Mouse (Mus musculus): ENCODE results near the gene Sik2. TPM values are rescaled to one million over a fixed set of nuclear protein-coding genes. Genes with fewer than 3 reads are reported as not detected.

Gene Sik2
- 10.3 and 14.5 TPM in 2 replicates for polyA plus RNA-seq (2015; fragmentation: Nextera tagmentation; extraction: Ambion mirVana)

DNA sequence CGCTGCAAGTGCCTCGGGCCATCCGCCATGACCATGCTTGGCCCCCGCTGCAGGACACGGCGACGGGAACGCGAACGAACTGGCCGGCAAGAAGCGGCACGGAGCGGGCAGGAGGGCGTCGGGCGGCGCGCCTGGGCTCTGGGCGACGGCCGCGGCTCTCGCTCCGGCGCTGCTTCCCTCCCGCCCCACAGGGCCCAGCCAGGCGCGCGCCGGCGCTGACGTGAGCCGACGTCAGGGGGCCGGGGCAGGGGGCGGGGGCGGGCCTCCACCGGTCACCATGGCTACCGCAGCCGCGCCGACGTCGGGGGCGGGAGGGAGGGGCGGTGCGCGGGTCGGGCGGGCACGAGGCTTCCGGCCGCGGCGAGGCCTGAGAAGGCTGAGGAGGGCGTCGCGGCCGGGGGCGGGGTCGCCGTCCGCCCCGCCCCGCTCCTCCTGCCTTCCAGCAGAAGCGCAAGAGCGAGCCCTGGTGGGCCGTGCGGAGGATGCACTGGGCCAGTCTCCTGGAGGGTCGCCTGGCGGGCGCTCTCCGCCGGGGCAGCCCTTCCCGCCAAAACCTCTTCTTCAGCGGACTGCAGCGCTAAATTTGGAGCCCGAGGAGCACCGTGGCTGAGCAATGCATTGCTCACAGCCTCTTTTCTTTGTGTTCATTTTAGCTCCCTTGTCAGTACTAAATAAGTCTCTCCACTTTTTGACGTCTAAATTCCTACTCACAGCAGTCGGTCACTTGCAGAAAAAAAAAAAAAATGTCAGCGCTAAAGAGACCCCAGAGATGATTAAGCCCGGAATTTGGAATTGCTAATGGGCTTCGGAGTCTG is at the start of gene Sik2:
Gene Sik2, minus strand, starts transcription at position 233 of the 815 bp plus-strand sequence.
- Histone ChIP-seq H3K9me3 (no peaks in the 10 kb centered on the region), H3K4me1 (replicated peaks) (peaks cover 12% of the 10 kb centered on the region), H3K4me3 (replicated peaks) (peak within 1 kb of the TSS; percentile 88), H3K4me2 (replicated peaks) (peak within 1 kb of the TSS; percentile 70), H3K9ac (replicated peaks) (peak within 1 kb of the TSS; percentile 91), H3K27ac (peak within 1 kb of the TSS; percentile 83), H3K27me3 (peaks cover 6% of the 10 kb centered on the region; the same call in 1 of the 2 replicates), H3K36me3 (no peaks in the 10 kb centered on the region)
- WGBS: under 1% methylated on average over 47 of the region's 85 CpGs
- peak; percentile 97 for ATAC-seq

GRCm38 (mm10) chr9:51056360-51057324 is 47.8 kb upstream of the Sik2 start:
- no peak overlapping the region for H3K4me3 ChIP-seq (replicated peaks)
- H3K4me1 ChIP-seq (replicated peaks): no peaks in the 10 kb centered on the region
- no peak overlapping the region for H3K9ac ChIP-seq (replicated peaks)
- ATAC-seq: no peak
- no peaks in the 10 kb centered on the region for H3K36me3 ChIP-seq
- 86% methylated on average over 3 of the region's 3 CpGs for WGBS
- no peak overlapping the region for H3K27ac ChIP-seq
- no peak overlapping the region for H3K4me2 ChIP-seq (replicated peaks)
- H3K27me3 ChIP-seq: no peaks in the 10 kb centered on the region
- no peaks in the 10 kb centered on the region for H3K9me3 ChIP-seq

GRCm38 (mm10) chr9:51052180-51052579 is 43.3 kb upstream of the Sik2 start:
- 76% methylated on average over 3 of the region's 3 CpGs for WGBS
- Histone ChIP-seq H3K27ac (no peak overlapping the region), H3K4me3 (replicated peaks) (no peak overlapping the region), H3K36me3 (no peaks in the 10 kb centered on the region), H3K9me3 (no peaks in the 10 kb centered on the region), H3K4me2 (replicated peaks) (no peak overlapping the region), H3K4me1 (replicated peaks) (no peaks in the 10 kb centered on the region), H3K27me3 (no peaks in the 10 kb centered on the region), H3K9ac (replicated peaks) (no peak overlapping the region)
- no peak for ATAC-seq

DNA sequence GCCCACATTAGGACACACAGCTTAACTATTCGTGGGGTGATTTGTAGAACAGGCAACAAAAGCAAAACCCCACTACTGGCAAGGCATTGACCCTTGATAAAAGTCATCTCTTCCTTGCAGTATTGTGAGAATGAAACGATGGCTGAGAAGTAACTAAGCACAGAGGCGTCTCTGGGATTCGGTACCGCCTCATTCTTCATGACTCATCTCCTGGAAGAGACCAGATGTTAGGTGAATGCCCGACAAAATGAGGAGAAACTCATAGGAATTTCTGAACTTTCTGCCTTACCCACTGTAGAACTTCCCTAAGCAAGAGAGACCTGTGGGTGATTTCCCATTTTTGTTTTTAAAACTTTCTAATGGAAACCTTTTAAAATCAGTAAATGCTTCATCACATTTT is 33.3 kb upstream of the Sik2 start:
- H3K27ac ChIP-seq: no peak overlapping the region
- H3K4me1 ChIP-seq (replicated peaks): no peaks in the 10 kb centered on the region
- H3K9ac ChIP-seq (replicated peaks): no peak overlapping the region
- ATAC-seq: no peak
- no peak overlapping the region for H3K4me3 ChIP-seq (replicated peaks)
- H3K4me2 ChIP-seq (replicated peaks): no peak overlapping the region
- no peaks in the 10 kb centered on the region for H3K27me3 ChIP-seq
- no peaks in the 10 kb centered on the region for H3K9me3 ChIP-seq
- H3K36me3 ChIP-seq: no peaks in the 10 kb centered on the region
- WGBS: 85% methylated on average over 6 of the region's 6 CpGs

DNA sequence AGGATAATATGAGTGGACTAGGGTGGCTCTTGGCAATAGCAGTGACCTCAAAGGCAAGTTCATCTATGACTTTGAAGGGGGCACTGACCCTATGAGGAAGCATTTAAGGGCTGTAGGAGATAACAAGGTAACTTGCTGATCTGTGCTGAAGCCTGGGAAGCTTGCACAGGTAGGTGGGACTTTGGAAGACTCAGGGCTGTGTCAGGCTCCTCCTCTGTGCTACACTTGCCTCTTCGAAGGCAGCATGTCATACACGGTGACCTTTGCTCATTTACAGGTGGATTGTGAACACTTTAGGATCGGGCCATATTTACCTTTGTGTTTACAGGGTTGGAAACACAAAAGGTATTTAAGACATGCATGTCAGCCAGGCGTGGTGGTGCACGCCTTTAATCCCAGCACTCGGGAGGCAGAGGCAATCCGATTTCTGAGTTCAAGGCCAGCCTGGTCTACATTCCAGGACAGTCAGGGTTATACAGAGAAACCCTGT is 32.7 kb upstream of the Sik2 start:
- no peak for ATAC-seq

DNA sequence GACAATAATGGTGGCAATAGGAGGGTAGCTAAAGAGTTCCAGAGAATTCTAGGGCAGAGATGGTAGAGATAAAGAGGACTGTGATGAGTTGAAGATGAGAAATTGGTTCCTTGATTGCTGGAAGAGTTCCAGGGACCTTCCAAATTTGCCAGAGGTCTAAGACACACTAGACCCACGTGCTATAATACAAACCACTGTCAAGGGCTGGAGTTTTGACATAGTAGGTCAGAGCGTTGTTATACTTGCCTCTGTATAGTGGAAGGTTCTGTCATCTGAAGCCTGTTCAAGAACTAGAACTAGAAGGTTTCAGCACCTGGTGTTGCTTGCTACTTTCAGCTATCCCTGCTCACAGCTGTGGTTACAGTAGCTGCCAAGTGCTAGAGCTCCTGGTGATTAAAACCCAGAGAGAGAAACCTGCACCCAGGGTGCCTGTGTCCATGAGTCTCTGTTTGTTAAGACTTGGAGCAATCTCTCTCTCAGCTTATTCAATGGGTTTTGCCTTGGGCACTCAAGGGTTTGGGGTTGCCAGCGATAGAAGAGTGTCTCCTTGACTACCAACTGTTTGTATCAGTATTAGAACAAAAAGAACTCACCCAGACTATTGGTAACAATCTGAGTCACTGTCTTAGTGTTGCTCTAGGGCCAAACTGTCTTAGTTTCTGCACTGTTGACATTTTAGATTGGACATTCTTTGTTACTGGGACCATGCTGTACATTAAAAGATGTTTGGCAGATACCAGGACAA is 24.1 kb upstream of the Sik2 start:
- Histone ChIP-seq H3K9me3 (no peaks in the 10 kb centered on the region), H3K4me1 (replicated peaks) (no peaks in the 10 kb centered on the region), H3K27ac (no peak overlapping the region), H3K4me2 (replicated peaks) (no peak overlapping the region), H3K27me3 (no peaks in the 10 kb centered on the region), H3K4me3 (replicated peaks) (no peak overlapping the region), H3K9ac (replicated peaks) (no peak overlapping the region), H3K36me3 (no peaks in the 10 kb centered on the region)
- WGBS: 75% methylated on average over 3 of the region's 3 CpGs
- no peak for ATAC-seq

More for the DNA sequence above, 32.7 kb upstream of the Sik2 start:
- H3K36me3 ChIP-seq: no peaks in the 10 kb centered on the region
- WGBS: 94% methylated on average over 7 of the region's 7 CpGs
- no peaks in the 10 kb centered on the region for H3K4me1 ChIP-seq (replicated peaks)
- H3K4me2 ChIP-seq (replicated peaks): no peak overlapping the region
- no peak overlapping the region for H3K9ac ChIP-seq (replicated peaks)
- no peaks in the 10 kb centered on the region for H3K27me3 ChIP-seq
- no peak overlapping the region for H3K27ac ChIP-seq
- no peak overlapping the region for H3K4me3 ChIP-seq (replicated peaks)
- H3K9me3 ChIP-seq: no peaks in the 10 kb centered on the region

DNA sequence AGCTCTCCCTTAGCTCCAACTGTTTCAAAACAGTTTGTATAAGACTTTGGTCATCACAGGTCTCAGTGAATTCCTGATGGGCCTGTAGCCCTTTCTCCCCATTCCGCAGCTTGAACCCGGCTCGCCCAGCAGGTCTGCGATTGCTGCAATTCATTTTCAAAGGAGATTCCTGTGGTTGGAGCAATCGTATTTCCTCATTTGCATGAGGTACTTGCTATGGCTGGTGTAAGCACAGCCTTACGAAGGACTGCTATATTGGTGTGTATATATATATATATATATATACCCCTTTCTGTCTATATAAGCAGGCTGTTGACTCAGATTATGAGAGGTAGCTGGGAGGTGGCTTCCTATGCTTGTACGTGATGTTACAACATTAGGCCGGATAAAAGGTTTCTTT is 23.4 kb upstream of the Sik2 start:
- Histone ChIP-seq H3K4me2 (replicated peaks) (no peak overlapping the region), H3K27ac (no peak overlapping the region), H3K36me3 (no peaks in the 10 kb centered on the region), H3K27me3 (no peaks in the 10 kb centered on the region), H3K9ac (replicated peaks) (no peak overlapping the region), H3K4me1 (replicated peaks) (no peaks in the 10 kb centered on the region), H3K4me3 (replicated peaks) (no peak overlapping the region), H3K9me3 (no peaks in the 10 kb centered on the region)
- ATAC-seq: no peak
- 72% methylated on average over 8 of the region's 8 CpGs for WGBS

DNA sequence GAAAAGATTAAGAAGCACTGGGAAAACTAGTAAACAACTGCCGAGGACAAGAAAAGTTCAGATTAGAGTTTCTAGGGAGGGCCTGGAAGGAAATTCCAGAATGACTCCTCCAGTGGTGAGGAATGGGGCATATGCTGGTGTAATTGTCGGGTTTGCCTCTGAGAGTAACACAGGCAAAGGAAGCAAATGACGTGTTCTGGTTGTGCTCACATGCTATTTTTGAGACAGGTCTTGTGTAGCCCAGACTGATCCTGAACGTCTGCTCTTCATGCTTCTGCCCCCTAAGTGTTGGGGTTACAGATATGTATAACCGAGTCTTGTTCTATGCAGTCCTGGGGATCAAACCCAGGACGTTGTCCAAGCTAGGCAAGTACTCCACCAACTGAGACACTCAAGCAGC is 22.7 kb upstream of the Sik2 start:
- Histone ChIP-seq H3K4me2 (replicated peaks) (no peak overlapping the region), H3K27ac (no peak overlapping the region), H3K27me3 (no peaks in the 10 kb centered on the region), H3K36me3 (no peaks in the 10 kb centered on the region), H3K9me3 (no peaks in the 10 kb centered on the region), H3K9ac (replicated peaks) (no peak overlapping the region), H3K4me3 (replicated peaks) (no peak overlapping the region), H3K4me1 (replicated peaks) (no peaks in the 10 kb centered on the region)
- no peak for ATAC-seq
- WGBS: 83% methylated on average over 6 of the region's 6 CpGs

DNA sequence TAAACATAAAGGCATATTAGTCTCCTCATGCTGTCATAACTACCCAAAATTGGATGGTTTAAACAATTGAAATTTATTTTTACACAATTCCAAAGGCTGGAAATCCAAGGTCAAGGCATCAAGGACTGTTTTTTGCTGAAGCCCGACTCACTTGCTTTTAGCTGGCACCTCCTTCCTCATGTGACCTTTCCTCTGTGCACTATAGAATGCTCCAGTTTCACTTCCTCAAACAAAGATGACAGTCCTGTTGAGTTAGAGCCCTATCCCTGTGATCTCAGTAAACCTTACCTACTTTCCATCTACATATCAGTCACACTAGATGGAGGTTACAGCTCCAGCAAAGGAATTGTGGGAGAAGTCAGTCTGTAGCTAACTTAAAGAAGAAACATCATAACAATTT is 21.3 kb upstream of the Sik2 start:
- no peak overlapping the region for H3K4me2 ChIP-seq (replicated peaks)
- H3K4me3 ChIP-seq (replicated peaks): no peak overlapping the region
- WGBS: 73% methylated on average over 1 of the region's 1 CpGs
- no peaks in the 10 kb centered on the region for H3K36me3 ChIP-seq
- no peak overlapping the region for H3K9ac ChIP-seq (replicated peaks)
- H3K9me3 ChIP-seq: no peaks in the 10 kb centered on the region
- H3K27ac ChIP-seq: no peak overlapping the region
- H3K4me1 ChIP-seq (replicated peaks): no peaks in the 10 kb centered on the region
- no peak for ATAC-seq
- no peaks in the 10 kb centered on the region for H3K27me3 ChIP-seq

- Histone ChIP-seq H3K4me2 (replicated peaks) (no peak overlapping the region), H3K4me3 (replicated peaks) (no peak overlapping the region), H3K9ac (replicated peaks) (no peak overlapping the region), H3K27ac (no peak overlapping the region), H3K27me3 (no peaks in the 10 kb centered on the region), H3K4me1 (replicated peaks) (no peaks in the 10 kb centered on the region), H3K9me3 (no peaks in the 10 kb centered on the region), H3K36me3 (no peaks in the 10 kb centered on the region)
- ATAC-seq: no peak
- WGBS: 78% methylated on average over 1 of the region's 1 CpGs
Measured at GRCm38 (mm10) chr9:51026952-51027351, 18.1 kb upstream of the Sik2 start.

DNA sequence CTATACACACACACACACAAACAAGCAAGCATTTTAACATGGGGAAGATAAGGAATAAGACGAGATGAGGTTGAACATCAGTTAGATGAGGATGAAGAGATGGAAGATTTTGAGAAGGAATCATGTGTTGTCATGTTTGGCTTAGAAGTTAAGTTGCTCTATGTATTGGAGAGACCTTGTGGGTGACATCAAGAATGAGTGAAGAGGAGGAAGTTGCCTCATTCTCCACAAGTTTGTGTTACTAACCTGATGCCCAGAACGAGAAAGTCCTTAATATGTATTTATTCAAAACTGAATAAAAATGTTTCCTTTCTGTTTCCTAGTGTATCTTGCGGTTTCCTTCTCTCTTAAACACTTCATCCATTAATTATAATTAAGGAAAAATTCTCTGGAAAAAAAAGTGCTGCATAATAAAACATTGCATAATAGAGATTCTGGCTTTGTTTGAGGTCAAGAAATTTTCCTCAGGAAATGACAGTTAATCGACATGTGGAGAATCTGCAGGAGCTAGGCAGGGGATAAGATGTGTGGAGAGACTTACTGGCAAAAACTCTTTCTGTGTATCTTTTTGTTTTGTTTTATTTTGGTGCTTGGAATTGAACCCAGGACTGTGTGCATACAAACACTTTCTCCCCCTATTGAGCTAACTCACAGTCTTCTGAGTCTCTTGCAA is 12.4 kb upstream of the Sik2 start:
- Histone ChIP-seq H3K4me1 (replicated peaks) (no peaks in the 10 kb centered on the region), H3K27me3 (no peaks in the 10 kb centered on the region), H3K4me3 (replicated peaks) (no peak overlapping the region), H3K27ac (no peak overlapping the region), H3K4me2 (replicated peaks) (no peak overlapping the region), H3K9me3 (no peaks in the 10 kb centered on the region), H3K9ac (replicated peaks) (no peak overlapping the region), H3K36me3 (no peaks in the 10 kb centered on the region)
- 85% methylated on average over 4 of the region's 4 CpGs for WGBS
- no peak for ATAC-seq
